Mouse (Mus musculus): Measurements from ENCODE around the gene Uqcrq. TPM values are rescaled to one million over a fixed set of nuclear protein-coding genes. Genes with fewer than 3 reads are reported as not detected.

Uqcrq gene
- polyA plus RNA-seq, 1 experiment from 2014 or later: 635 TPM

GRCm38 (mm10) chr11:53393856-53394255 is 36.8 kb downstream of the Uqcrq start:
- DNase-seq (ENCODE audit: low spot score, missing footprints) (no peak), ATAC-seq (ENCODE audit: low FRiP score) (no peak)
- Histone ChIP-seq H3K27me3 (ENCODE audit: control insufficient read depth, insufficient read depth, low read length) (no peaks in the 10 kb centered on the region), H3K4me2 (no peak overlapping the region), H3K36me3 (ENCODE audit: control insufficient read depth, insufficient read depth, low read length) (peaks cover 8% of the 10 kb centered on the region; the same call in 1 of the 2 replicates), H3K27ac (ENCODE audit: low read depth, low read length) (no peak overlapping the region), H3K9me3 (ENCODE audit: control insufficient read depth, low read length) (no peaks in the 10 kb centered on the region), H3K9ac (ENCODE audit: low read length) (no peak overlapping the region), H3K4me1 (ENCODE audit: control insufficient read depth, insufficient read depth, low read length) (no peaks in the 10 kb centered on the region), H3K4me3 (ENCODE audit: low read depth, low read length) (no peak overlapping the region)
- 93% methylated on average over 1 of the region's 1 CpGs for WGBS

DNA sequence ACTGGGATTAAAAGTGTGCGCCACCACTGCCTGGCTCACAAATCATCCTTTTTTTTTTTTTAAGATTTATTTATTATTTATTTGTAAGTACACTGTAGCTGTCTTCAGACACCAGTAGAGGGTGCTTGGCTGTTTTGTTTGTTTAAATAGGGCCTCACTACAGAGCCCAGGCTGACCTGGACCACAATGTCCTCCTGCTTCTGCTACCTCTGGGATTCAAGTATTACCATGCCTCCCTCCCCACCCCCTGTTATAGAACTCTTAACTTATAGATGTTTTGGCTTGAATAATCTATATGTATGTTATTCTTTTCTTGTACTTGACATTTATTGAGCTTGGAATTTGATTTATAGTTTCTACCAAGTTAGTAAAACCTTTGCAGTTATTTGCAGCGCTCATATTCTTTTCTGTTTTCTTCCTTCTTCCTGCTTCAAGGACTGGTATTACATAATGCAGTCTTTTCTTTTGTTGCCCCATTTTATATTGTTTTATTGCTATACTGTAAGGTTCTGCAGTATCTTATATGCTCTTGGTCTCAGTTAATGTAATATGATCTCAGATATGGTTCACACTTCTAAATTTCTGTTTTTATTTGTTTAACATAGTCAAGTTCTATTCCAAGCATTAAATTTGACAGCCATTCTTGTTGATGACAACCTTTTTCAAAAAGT is 46.7 kb downstream of the Uqcrq start:
- Histone ChIP-seq H3K9me3 (ENCODE audit: control insufficient read depth, low read length) (no peaks in the 10 kb centered on the region), H3K27ac (ENCODE audit: low read depth, low read length) (no peak overlapping the region), H3K4me3 (ENCODE audit: low read depth, low read length) (no peak overlapping the region), H3K4me1 (ENCODE audit: control insufficient read depth, insufficient read depth, low read length) (no peaks in the 10 kb centered on the region), H3K4me2 (no peak overlapping the region), H3K9ac (ENCODE audit: low read length) (no peak overlapping the region), H3K27me3 (ENCODE audit: control insufficient read depth, insufficient read depth, low read length) (no peaks in the 10 kb centered on the region), H3K36me3 (ENCODE audit: control insufficient read depth, insufficient read depth, low read length) (peaks cover 7% of the 10 kb centered on the region; the same call in 1 of the 2 replicates)
- ATAC-seq (ENCODE audit: low FRiP score): no peak
- 99% methylated on average over 2 of the region's 2 CpGs for WGBS
- no peak for DNase-seq (ENCODE audit: low spot score, missing footprints)

- H3K27me3 ChIP-seq (ENCODE audit: control insufficient read depth, insufficient read depth, low read length): no peaks in the 10 kb centered on the region
- H3K27ac ChIP-seq (ENCODE audit: low read depth, low read length): no peak overlapping the region
- no peak overlapping the region for H3K4me2 ChIP-seq
- WGBS: 83% methylated on average over 1 of the region's 1 CpGs
- H3K9me3 ChIP-seq (ENCODE audit: control insufficient read depth, low read length): no peaks in the 10 kb centered on the region
- DNase-seq (ENCODE audit: low spot score, missing footprints) (no peak), ATAC-seq (ENCODE audit: low FRiP score) (no peak)
- no peaks in the 10 kb centered on the region for H3K4me1 ChIP-seq (ENCODE audit: control insufficient read depth, insufficient read depth, low read length)
- peaks cover 6% of the 10 kb centered on the region; the same call in 1 of the 2 replicates for H3K36me3 ChIP-seq (ENCODE audit: control insufficient read depth, insufficient read depth, low read length)
- H3K4me3 ChIP-seq (ENCODE audit: low read depth, low read length): no peak overlapping the region
- no peak overlapping the region for H3K9ac ChIP-seq (ENCODE audit: low read length)
Observed at GRCm38 (mm10) chr11:53378918-53379317, 51.7 kb downstream of the Uqcrq start.

Small RNAs within 50 kb of the gene (microRNA-seq; reads per million reads assigned to microRNA genes)
- gene Mir6920: not detected

Other genes starting within 250 kb of the Uqcrq start
- gene Hspa4, start 130.4 kb downstream of the Uqcrq start, polyA plus RNA-seq (2014; fragmentation: Nextera tagmentation; extraction: Ambion mirVana): 111 and 117 TPM in 2 replicates
- gene Zcchc10, start 106.2 kb downstream of the Uqcrq start, polyA plus RNA-seq (2014; fragmentation: Nextera tagmentation; extraction: Ambion mirVana): 26.9 and 27.3 TPM in 2 replicates
- 43.5 and 43.7 TPM in 2 replicates for gene Aff4, start 80.0 kb downstream of the Uqcrq start, polyA plus RNA-seq (2014; fragmentation: Nextera tagmentation; extraction: Ambion mirVana)
- 0.66 TPM in 1 of 2 replicates, not detected in the other for gene Leap2, start 7.7 kb downstream of the Uqcrq start, polyA plus RNA-seq (2014; fragmentation: Nextera tagmentation; extraction: Ambion mirVana)
- gene Gdf9, start 192 bp upstream of the Uqcrq start, polyA plus RNA-seq (2014; fragmentation: Nextera tagmentation; extraction: Ambion mirVana): 2.3 and 3.6 TPM in 2 replicates
- gene Gm10447, start 26.3 kb upstream of the Uqcrq start, polyA plus RNA-seq (2014; fragmentation: Nextera tagmentation; extraction: Ambion mirVana): not detected in 2 replicates
- gene Shroom1, start 26.4 kb upstream of the Uqcrq start, polyA plus RNA-seq (2014; fragmentation: Nextera tagmentation; extraction: Ambion mirVana): 1.6 and 1.9 TPM in 2 replicates
- gene Gm9837, start 39.6 kb upstream of the Uqcrq start, polyA plus RNA-seq (2014; fragmentation: Nextera tagmentation; extraction: Ambion mirVana): not detected in 2 replicates
- 0.15 TPM in 1 of 2 replicates, not detected in the other for gene Gm9945, start 49.3 kb upstream of the Uqcrq start, polyA plus RNA-seq (2014; fragmentation: Nextera tagmentation; extraction: Ambion mirVana)
- gene Sowaha, start 49.4 kb upstream of the Uqcrq start, polyA plus RNA-seq (2014; fragmentation: Nextera tagmentation; extraction: Ambion mirVana): 0.05 and 0.15 TPM in 2 replicates
- 11.6 and 14.9 TPM in 2 replicates for gene Sept8, start 88.4 kb upstream of the Uqcrq start, polyA plus RNA-seq (2014; fragmentation: Nextera tagmentation; extraction: Ambion mirVana)
- gene Kif3a, start 136.5 kb upstream of the Uqcrq start, polyA plus RNA-seq (2014; fragmentation: Nextera tagmentation; extraction: Ambion mirVana): 87.9 and 96.4 TPM in 2 replicates
- 1.7 and 3.1 TPM in 2 replicates for gene Il4, start 187.8 kb upstream of the Uqcrq start, polyA plus RNA-seq (2014; fragmentation: Nextera tagmentation; extraction: Ambion mirVana)
- gene Il13, start 203.9 kb upstream of the Uqcrq start, polyA plus RNA-seq (2014; fragmentation: Nextera tagmentation; extraction: Ambion mirVana): not detected in 2 replicates

Measured in midbrain, embryonic 11.5 days (tissue).